Mouse (Mus musculus) urinary bladder, postnatal 10 days (tissue): ENCODE data around the gene Snx32.

Experiments
- DNase-seq: peaks from one replicate; pipeline ENCODE4 v3.0.0; 2022; ENCODE audit warnings: low spot score

Gene Snx32

DNA sequence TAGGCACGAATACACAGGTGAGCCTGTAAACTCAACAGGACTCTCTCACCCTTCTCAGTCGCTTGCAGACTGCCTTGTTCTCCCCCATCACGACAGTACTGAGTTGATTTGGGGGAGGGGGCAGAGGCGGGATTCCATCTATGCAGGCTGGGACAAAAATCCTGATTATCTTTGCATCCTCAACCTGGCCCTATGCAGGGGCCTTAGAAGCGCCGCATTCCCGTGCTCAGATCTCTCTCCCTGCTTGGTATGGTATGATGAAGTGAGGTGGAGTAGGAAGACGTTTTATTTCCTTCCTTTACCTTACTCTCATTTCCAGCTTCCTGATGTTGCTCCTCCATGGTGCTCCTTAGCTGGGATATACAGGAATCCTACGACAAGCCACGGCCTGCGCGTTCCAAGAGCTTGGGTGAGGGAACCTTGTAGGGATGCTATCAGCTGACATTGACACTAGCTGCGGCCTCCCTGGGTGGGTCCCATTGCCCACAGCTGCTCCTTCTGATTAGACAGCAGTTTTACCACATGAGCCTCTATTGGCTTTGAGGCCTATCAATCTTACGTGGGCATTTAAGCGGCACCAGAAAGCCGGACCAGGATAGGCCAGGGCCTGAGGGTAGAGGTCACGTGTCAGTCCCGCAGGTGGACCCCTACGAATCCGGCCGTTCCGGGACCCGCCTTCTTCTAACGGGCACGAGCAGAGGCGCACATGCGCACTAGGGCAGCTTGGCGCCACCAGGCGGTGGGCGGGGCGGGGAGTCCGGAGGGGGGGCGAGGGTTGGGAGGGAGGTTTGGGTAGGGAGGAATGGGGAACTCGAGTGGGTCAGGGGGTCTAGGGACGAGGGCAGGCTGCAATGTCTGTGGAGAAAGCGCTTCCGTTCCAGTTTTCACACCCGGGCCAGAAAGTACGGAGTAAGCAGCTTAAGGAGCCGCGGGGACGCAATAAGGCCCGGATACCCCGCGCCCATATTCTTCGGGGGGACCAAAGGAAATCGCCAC, at the start of gene Snx32:
Gene Snx32, minus strand, starts transcription at position 508 of the 996 bp plus-strand sequence.
- peak; percentile 79 for DNase-seq

DNA sequence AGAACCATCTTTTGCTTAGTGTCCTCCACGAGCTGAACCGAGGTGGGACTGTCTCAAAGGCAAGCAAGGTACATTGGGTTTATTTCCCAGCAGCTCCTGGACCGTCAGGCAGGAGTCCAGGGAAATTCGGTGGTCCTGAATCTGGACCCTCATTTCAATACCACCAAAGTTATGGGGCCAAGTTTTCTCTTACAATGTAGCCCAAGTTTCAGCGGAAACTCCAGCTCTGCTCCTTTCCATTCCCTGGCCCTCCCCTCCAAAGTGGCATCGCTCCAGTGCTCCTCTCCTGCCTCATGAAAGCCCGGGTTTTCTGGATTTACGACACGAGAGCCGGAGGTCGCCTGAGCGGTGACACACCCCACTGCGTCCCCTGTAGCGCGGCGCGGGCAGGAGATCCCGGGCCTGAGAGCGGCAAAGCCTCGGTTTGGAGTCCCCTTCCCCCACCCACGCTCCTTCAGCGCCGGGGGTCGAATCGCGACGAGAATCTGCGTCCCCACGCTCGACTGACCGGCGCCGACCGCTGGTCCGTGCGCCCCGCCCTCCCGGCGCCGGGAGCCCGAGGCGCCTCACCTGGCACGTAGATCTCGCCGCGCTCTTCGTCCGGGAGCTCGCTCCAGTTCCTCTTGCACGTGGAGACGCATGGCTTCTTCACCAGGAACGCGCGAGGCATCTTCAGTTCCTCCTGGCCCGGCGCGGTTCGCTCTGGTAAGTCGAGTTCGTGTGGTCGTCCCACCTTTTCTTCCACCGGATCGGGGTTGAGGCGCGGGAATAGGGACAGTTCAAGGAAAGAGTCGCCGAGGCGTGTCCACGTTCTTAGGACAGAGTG, 49.5 kb upstream of the Snx32 start:
- DNase-seq = no peak

DNA sequence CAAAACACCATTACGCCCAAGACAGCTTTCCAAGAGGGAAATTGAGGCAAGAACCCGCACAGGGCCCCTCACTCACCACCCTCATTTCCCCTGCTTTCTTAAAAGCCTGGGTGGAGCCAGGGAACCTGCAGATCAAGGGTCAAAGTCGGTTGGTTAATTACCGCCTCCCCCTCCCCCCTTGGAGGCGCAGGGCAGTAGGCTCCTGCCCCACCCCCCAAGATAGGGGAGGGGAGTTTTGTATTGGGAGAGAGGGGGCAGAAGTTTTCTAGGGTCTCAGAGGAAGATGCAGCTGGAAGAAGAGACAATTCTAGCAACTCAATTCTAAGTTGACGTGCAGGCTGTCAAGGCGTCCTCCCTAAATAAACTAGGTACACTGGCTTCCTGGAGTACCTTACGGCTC, 48.9 kb upstream of the Snx32 start:
- no peak for DNase-seq

DNA sequence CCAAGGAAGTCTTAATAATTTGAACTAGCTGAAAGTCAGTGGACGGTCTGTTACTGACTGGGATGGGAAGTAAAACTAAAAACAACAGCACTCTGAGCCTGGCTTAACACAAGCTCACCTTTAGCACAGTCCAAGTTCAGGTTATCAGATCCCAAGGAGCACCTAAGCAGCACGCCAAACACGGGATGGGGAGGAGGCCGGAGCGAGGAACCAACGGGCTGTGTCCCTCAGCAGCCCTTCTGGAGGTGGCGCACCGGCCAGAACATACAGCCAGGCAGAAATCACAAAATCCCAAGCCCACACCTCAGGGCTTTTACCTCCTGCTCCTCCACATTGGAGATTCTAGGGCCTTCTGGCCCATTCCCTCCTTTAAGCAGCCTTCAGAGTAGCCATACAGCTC, 48.4 kb upstream of the Snx32 start:
- DNase-seq = no peak

DNA sequence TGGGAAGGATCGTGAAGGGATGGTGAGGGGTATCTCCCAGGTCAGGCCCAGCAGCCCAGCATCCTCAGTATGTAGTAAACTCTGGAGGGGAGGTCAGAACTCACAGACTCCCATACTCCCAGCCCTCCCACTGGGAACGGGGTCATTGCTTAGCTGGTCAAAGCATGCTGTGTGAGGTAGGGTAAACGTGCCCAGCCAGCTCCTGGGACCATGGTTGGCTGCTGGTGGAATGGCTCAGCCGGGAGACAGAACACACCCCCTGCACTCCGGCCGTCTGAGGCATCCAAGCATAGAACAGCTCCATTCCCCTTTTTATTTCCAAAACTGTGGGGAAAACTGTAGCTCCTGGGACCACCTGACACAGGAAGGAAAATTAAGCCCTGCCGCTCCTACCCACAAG, 47.8 kb upstream of the Snx32 start:
- no peak for DNase-seq

DNA sequence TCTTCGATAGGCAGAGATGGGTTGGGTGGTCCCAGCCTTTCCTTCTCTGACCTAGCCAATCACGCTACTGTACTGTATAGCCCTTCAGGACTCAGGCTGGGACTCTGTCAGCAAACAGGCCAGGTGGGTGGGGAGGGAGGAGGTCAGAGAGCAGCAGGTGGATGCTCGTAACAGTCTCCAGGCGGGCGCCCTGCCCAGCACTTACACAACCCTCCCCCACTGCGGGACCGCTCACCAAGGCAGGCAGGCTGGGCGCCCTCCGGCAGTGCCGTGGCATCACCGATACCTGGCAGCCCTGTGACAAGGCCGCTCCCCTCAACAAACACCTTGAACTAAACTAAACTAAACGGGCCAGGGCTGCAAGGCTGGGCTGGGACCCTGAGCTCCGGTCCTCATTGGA, 43.9 kb upstream of the Snx32 start:
- DNase-seq = no peak

DNA sequence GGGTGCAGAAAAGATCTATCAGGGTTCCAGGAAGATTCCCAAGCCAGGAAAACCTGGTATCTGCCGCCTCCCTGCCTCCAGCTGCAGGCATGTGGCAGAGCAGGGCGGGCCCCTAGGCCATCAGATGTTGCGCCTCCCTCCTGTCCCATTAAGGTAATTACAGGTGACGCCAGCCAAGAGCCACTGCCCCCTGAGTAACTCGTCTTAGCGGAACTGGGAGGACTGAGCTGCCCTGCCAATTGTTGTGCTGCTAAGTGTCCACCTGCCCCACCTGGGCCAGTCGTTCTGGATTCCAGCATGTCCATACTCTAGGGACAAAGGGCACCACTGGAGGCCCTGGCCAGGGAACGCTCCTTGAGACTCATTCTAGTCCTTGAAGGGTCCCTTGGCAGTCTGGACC, 43.5 kb upstream of the Snx32 start:
- DNase-seq = no peak

DNA sequence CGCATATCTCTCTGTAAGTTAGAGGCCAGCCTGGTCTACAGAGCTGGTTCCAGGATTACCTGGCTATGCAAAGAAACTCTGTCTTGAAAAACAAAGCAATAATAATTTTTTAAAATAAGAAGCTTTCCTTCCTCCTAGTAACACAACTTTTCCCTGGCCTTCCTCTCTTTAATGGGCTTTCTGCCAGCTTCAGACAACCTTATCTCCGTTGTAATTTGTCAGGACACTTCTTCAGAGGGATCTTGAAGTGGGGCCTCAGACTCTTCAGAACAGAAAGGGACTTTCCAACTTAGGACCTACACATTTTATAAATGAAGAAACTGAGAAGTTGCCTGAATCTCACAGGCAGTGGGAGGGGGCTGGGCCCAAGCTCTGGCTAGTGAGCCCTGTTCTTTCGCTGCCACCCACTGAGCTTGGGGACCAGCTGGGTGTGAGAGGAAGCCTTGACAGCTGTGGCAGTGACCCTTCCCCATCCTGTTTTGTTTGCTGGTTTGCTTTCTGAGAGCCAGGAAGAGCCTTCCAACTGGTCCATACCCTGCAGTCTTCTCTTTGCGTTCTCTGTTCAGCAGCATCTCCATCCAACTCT, 37.2 kb upstream of the Snx32 start:
- DNase-seq = no peak

DNA sequence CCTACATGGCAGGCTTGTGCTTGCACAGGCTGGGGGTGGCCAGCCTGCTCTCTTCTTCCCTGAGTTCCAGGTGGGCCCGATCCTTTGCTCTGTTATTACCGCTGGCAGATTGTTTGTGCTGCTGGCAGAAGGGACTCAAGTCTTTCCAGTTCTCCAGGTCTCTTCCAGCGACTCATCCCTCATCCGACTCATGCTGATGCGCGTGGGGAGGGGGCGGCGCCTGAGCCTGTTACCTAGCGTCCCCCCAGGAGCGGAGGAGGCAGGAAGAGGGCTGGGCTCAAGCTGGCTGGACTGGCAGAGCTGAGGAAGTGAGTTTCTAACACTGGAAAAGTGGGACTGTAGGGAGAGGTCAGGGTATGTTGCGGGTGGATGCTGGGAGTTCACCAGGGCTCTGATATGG, 33.7 kb upstream of the Snx32 start:
- no peak for DNase-seq

DNA sequence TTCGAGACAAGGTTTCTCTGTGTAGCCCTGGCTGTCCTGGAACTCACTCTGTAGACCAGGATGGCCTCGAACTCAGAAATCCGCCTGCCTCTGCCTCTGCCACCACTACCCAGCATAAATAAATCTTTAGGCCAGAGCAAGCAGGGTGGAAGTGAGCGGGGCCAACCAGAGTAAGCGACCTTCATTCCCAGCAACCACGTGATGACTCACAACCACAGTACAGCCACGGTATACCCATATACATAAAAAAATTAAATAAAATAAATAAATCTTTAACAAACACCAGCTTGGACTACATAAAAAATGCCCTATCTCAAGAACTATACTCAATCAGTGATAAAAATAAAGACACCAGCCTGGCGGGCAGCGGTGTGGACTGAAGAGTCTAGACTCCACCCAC, 33.0 kb upstream of the Snx32 start:
- DNase-seq = no peak

DNA sequence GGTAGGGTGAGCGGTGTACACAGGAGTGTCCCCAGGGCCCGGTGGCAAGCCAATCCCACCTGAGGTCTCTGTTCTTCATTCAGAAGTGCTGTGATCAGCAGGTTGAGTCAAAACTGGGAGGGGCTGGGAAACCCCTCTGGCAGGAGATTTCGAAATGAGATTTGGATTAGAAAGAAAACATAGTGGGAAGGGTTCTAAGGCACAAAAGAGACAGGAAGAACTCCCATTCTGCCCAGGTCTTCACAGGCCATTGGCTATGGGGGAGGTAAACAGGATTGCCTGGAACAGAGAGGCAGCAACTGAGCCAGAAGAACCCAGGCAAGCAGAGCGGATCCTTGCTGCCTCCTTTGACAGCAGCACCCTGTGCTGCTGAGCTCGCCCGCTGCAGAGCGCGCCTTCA, 28.4 kb upstream of the Snx32 start:
- DNase-seq = no peak

DNA sequence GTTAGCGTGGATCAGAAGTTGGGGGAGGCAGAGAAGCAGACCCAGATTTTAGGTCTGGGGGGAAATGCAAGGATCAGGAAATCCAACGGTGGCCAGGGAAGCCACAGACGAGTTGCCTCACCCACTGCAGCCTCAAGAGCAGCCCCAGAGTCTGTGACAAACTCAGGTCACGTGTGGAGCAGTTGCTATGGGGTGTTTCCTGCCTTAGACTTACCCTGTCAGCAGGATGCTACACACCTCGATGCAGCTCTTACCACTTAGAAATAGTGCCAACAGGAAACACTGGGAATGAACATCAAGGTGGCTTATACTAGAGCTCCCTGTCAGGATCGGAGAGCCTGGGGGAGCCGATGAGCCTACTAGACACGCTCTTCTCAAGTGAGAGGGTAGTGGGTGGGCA, 22.2 kb upstream of the Snx32 start:
- no peak for DNase-seq

DNA sequence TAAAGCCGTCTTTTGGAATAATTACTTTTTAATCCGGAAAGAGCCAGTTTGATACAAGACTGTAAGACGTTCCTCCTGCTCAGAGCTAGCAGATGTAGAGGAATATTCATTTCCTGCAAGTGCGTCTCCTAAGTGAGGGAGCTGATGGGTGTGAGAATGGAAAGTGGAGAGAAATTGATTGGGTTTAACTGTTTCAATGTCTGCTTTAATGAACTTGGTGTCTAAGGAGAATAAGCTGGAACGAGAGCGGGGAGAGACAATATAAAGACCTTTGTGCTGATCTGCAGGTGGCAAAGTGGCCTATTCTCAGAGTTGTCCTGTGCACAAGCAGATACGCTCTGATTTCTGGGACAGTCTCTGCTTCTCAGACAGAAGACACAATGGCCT, 19.8 kb upstream of the Snx32 start:
- no peak for DNase-seq

DNA sequence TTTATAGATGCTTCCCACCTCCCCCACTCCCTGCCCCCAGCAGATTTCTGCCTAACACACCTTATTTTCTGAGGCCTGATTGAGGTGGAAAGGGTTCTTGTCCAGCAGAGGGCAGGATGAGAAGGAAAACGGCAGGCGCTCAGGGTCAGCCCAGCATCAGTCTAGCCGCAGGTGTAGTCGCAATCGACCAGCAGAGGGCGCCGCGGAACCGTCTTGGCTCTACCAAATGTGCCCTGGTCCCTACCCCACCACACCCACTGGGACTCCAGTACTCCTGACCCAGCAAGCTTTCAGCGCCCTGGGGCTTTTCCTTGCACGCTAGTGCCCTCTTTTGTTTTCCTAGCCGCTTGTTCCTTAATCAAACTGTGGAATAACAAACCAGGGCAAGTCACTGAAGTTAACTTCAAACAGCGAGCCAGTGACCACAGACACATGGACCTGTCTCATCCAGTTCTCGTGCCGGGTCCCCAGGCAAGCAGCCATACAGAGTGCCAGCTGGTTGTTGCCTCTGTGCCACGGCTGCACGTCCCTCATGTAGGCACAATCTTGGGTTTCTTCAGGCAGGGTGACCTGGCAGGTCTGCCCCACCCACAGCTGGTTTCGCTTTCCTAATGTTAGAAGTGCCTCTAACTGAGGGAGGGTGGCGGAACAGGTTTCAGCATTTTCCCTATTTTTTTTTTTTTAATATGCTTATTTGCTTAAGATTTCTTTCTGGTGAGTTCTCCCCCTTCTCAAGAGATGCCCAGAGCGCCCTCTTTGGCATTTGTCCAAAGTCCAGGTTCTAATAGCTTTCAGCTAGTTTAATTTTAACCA, 19.2 kb upstream of the Snx32 start:
- peak; percentile 95 for DNase-seq

DNA sequence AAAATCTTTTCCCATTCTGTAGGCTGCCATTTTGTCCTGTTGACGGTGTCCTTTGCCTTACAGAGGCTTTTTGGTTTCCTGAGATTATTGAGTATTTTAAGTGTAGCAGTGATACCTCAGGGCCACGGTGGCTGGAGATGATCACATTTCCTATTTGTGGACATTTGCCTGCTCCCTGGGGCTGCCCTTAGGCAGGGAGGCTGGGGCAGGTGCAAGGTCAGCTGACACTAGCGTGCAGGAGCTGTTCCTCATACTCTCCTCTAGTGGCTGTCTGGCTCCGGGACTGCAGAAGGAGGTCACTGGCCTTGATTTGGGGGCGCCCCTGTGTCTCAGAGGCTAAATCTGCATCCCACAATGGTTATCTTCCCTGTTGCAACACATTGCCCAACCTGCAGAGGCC, 14.9 kb upstream of the Snx32 start:
- no peak for DNase-seq

DNA sequence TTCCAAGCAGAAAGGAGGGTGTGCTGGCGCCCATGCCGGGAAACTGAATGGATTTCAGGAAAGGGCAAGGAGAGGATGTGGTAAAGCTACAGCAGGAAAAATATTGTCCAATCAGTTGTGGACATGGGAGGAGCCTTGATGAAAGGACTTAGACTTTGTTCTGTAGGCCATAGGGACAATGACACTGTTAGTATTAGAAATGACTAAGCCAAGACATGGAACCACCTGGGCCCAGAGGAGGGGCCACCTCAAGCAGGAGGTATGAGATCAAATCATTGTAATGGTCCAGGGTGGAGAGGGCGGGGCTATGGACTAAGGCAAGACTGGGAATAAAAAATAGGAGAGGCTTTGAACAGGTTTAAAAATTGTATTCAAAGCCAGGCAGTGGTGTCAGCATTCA, 8.4 kb upstream of the Snx32 start:
- DNase-seq = no peak

DNA sequence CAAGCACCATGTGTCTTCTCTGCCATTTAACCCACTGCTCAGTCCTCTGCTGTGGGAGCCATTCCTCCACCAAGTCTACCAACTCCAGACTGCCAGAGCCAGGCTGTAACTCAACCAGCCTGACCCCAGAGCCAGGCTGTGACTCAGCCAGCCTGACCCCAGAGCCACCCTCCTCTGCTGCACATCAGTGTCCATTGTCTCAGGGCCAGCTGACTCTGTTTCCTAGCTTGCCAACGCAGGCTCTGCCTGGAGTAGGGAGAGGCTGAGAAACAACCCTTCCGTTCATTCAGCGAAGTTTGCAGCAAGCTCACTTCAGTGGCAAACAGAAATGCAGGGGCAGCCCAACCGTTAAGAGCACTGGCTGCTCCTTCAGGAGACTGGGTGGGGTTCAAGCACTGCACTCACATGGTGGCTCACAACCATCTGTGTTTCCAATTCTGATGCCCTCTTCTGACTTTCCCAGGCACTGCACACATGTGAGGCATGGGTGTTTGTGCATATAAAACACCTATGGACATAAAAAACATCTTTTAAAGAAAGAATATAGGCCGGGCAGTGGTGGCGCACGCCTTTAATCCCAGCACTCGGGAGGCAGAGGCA, 6.7 kb upstream of the Snx32 start:
- no peak for DNase-seq

DNA sequence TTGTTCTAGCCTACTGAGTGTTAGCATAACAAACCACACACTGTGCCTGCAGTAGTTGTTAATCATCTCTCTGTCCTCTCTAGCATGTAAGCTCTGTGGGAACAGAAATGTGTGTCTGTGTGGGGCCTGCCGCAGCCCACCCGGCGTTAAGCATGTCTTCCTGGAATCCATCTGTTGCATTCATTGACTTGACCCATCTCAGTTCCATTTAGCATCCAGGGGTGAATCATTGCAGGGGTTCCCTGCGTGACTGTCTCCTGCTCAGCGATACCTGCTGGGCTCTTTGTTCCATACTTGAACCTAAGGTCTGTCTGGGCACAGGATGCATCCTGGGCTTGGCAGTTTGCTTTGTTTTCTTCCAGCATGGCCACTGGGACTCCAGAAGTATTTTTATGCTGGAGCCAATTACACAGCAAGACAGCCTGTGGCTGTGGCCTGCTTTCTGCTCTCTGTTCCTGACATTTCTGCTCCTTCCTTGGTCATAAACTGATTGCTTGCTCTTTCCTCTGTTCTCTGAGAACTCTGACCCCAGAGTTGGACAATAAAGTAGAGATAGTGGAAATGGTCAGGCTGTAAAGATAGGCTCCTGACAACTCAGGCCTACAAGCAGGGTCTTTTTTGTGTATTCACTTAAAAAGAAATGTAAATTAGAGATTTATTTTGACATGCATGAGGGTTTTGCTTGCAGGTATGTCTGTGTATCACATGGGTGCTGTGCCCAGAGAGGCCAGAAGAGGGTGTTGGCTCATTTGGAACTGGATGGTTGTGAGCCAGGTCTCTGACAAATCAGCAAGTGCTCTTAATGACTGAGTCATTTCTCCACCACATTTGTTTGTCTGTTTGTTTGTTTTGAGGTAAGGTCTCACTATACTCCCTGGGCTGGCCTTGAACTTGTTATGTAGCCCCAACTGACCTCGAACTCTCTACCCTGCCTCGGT, 5.8 kb upstream of the Snx32 start:
- no peak for DNase-seq

DNA sequence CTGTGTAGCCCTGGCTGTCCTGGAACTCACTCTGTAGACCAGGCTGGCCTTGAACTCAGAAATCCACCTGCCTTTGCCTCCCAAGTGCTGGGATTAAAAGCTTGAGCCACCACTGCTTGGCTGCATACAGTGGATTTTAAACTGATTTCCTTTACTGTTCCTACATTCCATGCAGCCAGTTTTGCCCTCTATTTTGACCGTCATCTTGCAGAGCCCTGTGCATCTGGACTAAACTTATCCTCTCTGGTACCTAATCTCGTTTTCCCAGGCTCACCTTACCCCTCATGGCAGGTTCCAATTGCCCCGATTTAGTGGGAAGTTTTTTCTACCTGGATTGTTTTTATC, 2.6 kb upstream of the Snx32 start:
- DNase-seq = no peak
